ENCODE assay signal across 20 mouse cellular contexts in the genomic region with DNA sequence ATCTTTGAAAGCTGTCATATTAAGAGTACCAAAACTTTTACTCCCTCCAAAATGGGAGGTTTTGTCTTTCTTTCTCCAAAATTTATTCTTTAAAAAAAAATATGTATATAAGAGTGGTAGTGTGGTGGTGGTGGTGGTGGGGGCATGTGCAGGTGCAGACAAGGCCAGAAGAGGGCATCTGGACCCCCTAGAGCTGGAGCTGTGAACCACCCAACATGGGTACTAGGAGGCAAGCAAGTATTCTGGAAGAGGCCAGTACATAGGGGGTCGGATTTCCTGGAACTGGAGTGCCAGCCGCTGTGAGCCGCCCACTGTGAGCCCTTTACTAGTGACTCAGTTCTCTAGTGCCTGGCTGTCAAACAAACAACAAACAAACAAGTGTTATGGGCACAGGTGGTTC. TPM values are rescaled to one million over a fixed set of nuclear protein-coding genes. Genes with fewer than 3 reads are reported as not detected.
DNase-seq lines count a peak whose midpoint lies in the region; ATAC-seq and TF ChIP-seq lines count a peak whose summit lies in the region.
"Had no signal": no experiment of that assay in that cellular context is flagged by ENCODE, and none has a peak within 500 bp of the region (broad histone marks: within the 10 kb centered on the region; RNA-seq: fewer than 3 reads in every experiment).

No protein-coding gene starts in this region.

- H3K4me3 ChIP-seq in hindbrain, postnatal 0 days (ENCODE audit: low read length), result no peak overlapping the region
- no peak overlapping the region for H3K4me3 ChIP-seq in hindbrain, embryonic 10.5 days
- H3K4me3 ChIP-seq in megakaryocyte, embryonic 14.5 days (replicated peaks), result peak overlapping the region; percentile 33
- H3K4me3 ChIP-seq: erythroblast, embryonic 14.5 days; heart, embryonic 10.5 days; limb, embryonic 15.5 days; midbrain, embryonic 13.5 days had no signal

- H3K9me3 ChIP-seq in hindbrain, postnatal 0 days (ENCODE audit: low read length), result no peaks in the 10 kb centered on the region
- H3K9me3 ChIP-seq in hindbrain, embryonic 10.5 days, result no peaks in the 10 kb centered on the region
- no peaks in the 10 kb centered on the region for H3K9me3 ChIP-seq in megakaryocyte, embryonic 14.5 days
- H3K9me3 ChIP-seq: G1E; heart, embryonic 10.5 days; limb, embryonic 15.5 days; midbrain, embryonic 13.5 days had no signal

- H3K27me3 ChIP-seq in hindbrain, postnatal 0 days (ENCODE audit: insufficient read depth, low read length), result no peaks in the 10 kb centered on the region
- H3K27me3 ChIP-seq in hindbrain, embryonic 10.5 days (ENCODE audit: insufficient read depth, poor library complexity, severe bottlenecking), result 0 out of 2 replicates have a peak, but pooled peaks cover 3% of the 10 kb centered on the region
- no peaks in the 10 kb centered on the region for H3K27me3 ChIP-seq in megakaryocyte, embryonic 14.5 days (replicated peaks)
- H3K27me3 ChIP-seq: limb, embryonic 15.5 days; midbrain, embryonic 13.5 days had no signal

- H3K36me3 ChIP-seq in hindbrain, postnatal 0 days (ENCODE audit: insufficient read depth, low read length), result no peaks in the 10 kb centered on the region
- no peaks in the 10 kb centered on the region for H3K36me3 ChIP-seq in hindbrain, embryonic 10.5 days
- peaks cover 92% of the 10 kb centered on the region for H3K36me3 ChIP-seq in megakaryocyte, embryonic 14.5 days (replicated peaks; ENCODE audit: low read length)

- peak; percentile 49 for TF ChIP-seq CTCF in hindbrain, postnatal 0 days (IDR thresholded peaks at IDR 0.05; ENCODE audit: low read depth)

- H3K9ac ChIP-seq in hindbrain, postnatal 0 days (replicated peaks; ENCODE audit: low read length), result no peak overlapping the region
- H3K9ac ChIP-seq: limb, embryonic 15.5 days; midbrain, embryonic 13.5 days had no signal

- WGBS in hindbrain, postnatal 0 days, result 38% methylated on average over 3 of the region's 3 CpGs
- 50% methylated on average over 3 of the region's 3 CpGs for WGBS in hindbrain, embryonic 10.5 days

- no peak overlapping the region for H3K27ac ChIP-seq in hindbrain, postnatal 0 days
- no peak overlapping the region for H3K27ac ChIP-seq in hindbrain, embryonic 10.5 days
- H3K27ac ChIP-seq: heart, embryonic 10.5 days; limb, embryonic 15.5 days; midbrain, embryonic 13.5 days had no signal

- 0 out of 2 replicates have a peak, but pooled peaks have one; percentile 49 for ATAC-seq in hindbrain, postnatal 0 days
- ATAC-seq in megakaryocyte, adult 5-6 weeks (ENCODE audit: poor library complexity, severe bottlenecking), result no peak
- peak; percentile 73; the same call in 1 of the 2 replicates for ATAC-seq in common myeloid progenitor, adult 5-6 weeks (replicated peaks; ENCODE audit: low read depth, poor library complexity, severe bottlenecking)
- ATAC-seq: forebrain, embryonic 16.5 days; inflammation-experienced regulatory T-cells, adult 6 months; midbrain, embryonic 13.5 days had no signal

- no peak for DNase-seq in hindbrain, postnatal 0 days (ENCODE audit: low spot score)
- no peak for DNase-seq in hindbrain, embryonic 10.5 days (ENCODE audit: low spot score)
- DNase-seq in thymus, postnatal 25 days, result peak; percentile 50
- DNase-seq in testis, postnatal 14 days (ENCODE audit: low spot score), result no peak
- DNase-seq: adrenal gland, postnatal 14 days; gastrocnemius, postnatal 10 days; heart, postnatal 36 days; kidney, postnatal 14 days; layer of hippocampus, adult 9-11 months; right cerebral cortex, postnatal 4 days had no signal

- H3K4me1 ChIP-seq in hindbrain, postnatal 0 days (ENCODE audit: insufficient read depth, low read length), result no peaks in the 10 kb centered on the region
- peaks cover 58% of the 10 kb centered on the region for H3K4me1 ChIP-seq in hindbrain, embryonic 10.5 days (replicated peaks)
- H3K4me1 ChIP-seq in megakaryocyte, embryonic 14.5 days, result peaks cover 80% of the 10 kb centered on the region

- no peak overlapping the region for H3K4me2 ChIP-seq in hindbrain, postnatal 0 days (ENCODE audit: low read depth, low read length)
- H3K4me2 ChIP-seq: limb, embryonic 15.5 days; midbrain, embryonic 13.5 days had no signal

RNA-seq across cellular contexts. Expression of a gene that starts 34.9 kb away (rescaled TPM):
- total RNA-seq in hindbrain, postnatal 0 days (2014; rRNA removed), result 8.0 and 11.6 TPM in 2 replicates
- polyA plus RNA-seq in hindbrain, postnatal 0 days (2015; fragmentation: Nextera tagmentation; extraction: Ambion mirVana), result 3.0 and 3.4 TPM in 2 replicates
- 6.3 and 7.1 TPM in 2 replicates for polyA plus RNA-seq in hindbrain, embryonic 10.5 days (2016; fragmentation: Nextera tagmentation; extraction: Ambion mirVana)
- polyA plus RNA-seq in megakaryocyte, embryonic 14.5 days (2012; ENCODE audit: insufficient read depth, low replicate concordance), result 0.86 and 3.0 TPM in 2 replicates
- 37.9 and 43.1 TPM in 2 replicates for total RNA-seq in megakaryocyte, adult 5-6 weeks (2015)
- total RNA-seq in megakaryocyte, adult 5-6 weeks (2017), result 28.8 and 35.0 TPM in 2 replicates
- 21.1 and 32.6 TPM in 2 replicates for total RNA-seq in common myeloid progenitor, adult 5-6 weeks (2017)
